Mouse (Mus musculus) cortical plate, adult 2 months (tissue): ENCODE data around the gene Gpalpp1.

Source experiments
- CTCF ChIP-seq: fragments of 200-500 bp; IDR thresholded peaks from 2 replicates; pipeline ENCODE4 v1.5.1; 2011; ENCODE audit warnings: mild to moderate bottlenecking, control low read depth, low read length; ENCODE audit not compliant: insufficient read depth; ENCODE audit errors: extremely low read depth
- POLR2A ChIP-seq: fragments of 200-500 bp; IDR thresholded peaks from 2 replicates; pipeline ENCODE4 v1.6.1; 2011; ENCODE audit warnings: mild to moderate bottlenecking, low read length, control low read depth; ENCODE audit not compliant: insufficient read depth; ENCODE audit errors: extremely low read depth

DNA sequence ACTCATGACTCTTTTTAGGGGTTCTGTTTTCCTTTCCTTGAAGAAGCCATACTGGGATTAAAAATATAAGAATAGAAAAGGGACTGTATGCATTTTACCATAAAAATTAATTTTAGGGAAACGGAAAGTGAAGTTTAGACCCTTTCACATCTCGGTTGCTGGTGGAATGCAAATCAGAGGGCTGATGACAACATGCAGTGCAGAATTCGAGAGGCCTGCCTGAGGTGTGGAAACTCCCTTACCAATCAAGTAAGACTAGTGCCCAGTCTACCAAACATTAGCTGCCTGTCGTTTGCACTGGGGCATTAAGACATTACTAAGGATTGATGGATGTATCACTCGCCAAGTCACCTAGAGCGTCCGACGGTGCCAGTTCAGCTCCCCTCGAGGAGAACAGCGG, 37.7 kb upstream of the Gpalpp1 start:
- no peak for TF ChIP-seq POLR2A
- TF ChIP-seq CTCF = no peak
